Mouse (Mus musculus) embryonic facial prominence, embryonic 12.5 days (tissue): ENCODE measurements around the gene Foxm1. TPM values are rescaled to one million over a fixed set of nuclear protein-coding genes. Genes with fewer than 3 reads are reported as not detected.
"Not testable (repeated sequence)": the region's sequence is repeated elsewhere in the genome, so short reads cannot be mapped to it uniquely, and the experiment has no call there.

Experiments used
- ATAC-seq: fragments of 200-750 bp; cut with Nextera tagmentation; 2 replicates; pipeline ENCODE4 v1.8.0; 2017; ENCODE audit not compliant: insufficient number of reproducible peaks, insufficient read depth, low FRiP score, low TSS enrichment
- H3K27ac ChIP-seq: fragments of 300-500 bp; sonication (generic); 2 replicates; pipeline ENCODE4 v1.5.1; 2016; ENCODE audit warnings: mild to moderate bottlenecking
- H3K27me3 ChIP-seq: fragments of 300-500 bp; sonication (generic); 2 replicates; pipeline ENCODE4 v1.6.1; 2016; ENCODE audit warnings: mild to moderate bottlenecking, moderate library complexity
- H3K36me3 ChIP-seq: fragments of 300-500 bp; sonication (generic); 2 replicates; pipeline ENCODE4 v1.6.1; 2016; ENCODE audit warnings: mild to moderate bottlenecking
- H3K4me1 ChIP-seq: fragments of 300-500 bp; sonication (generic); 2 replicates; pipeline ENCODE4 v1.6.1; 2016
- H3K4me2 ChIP-seq: fragments of 300-500 bp; sonication (generic); replicated peaks from 2 replicates; pipeline ENCODE4 v1.6.1; 2016; ENCODE audit warnings: mild to moderate bottlenecking, moderate library complexity
- H3K4me3 ChIP-seq: fragments of 300-500 bp; sonication (generic); 2 replicates; pipeline ENCODE4 v1.5.1; 2016; ENCODE audit warnings: mild to moderate bottlenecking
- H3K9ac ChIP-seq: fragments of 300-500 bp; sonication (generic); 2 replicates; pipeline ENCODE4 v1.6.1; 2016; ENCODE audit warnings: mild to moderate bottlenecking, moderate library complexity
- H3K9me3 ChIP-seq: fragments of 300-500 bp; sonication (generic); 2 replicates; pipeline ENCODE4 v1.6.1; 2016; ENCODE audit warnings: mild to moderate bottlenecking, moderate library complexity
- WGBS: fragments of 180-500 bp; shearing (Covaris S2); methylation state at CpG from one replicate; pipeline ENCODE4 v1.1.7; 2016; 5-methylcytosine and 5-hydroxymethylcytosine counted together
- polyA plus RNA-seq: library from polyadenylated mRNA; unstranded; fragments of >200 nt; fragmentation: Nextera tagmentation; extraction: Ambion mirVana; gene quantifications from 2 replicates; pipeline ENCODE4 v1.2.1, GENCODE M21; 2016

Foxm1 gene
- polyA plus RNA-seq, 1 experiment from 2014 or later: 45.1 TPM

GRCm38 (mm10) chr6:128379636-128380035 lies 16.9 kb downstream of the Foxm1 start:
- no peak overlapping the region for H3K9ac ChIP-seq
- no peak overlapping the region for H3K4me3 ChIP-seq
- peaks cover 17% of the 10 kb centered on the region for H3K36me3 ChIP-seq
- no peaks in the 10 kb centered on the region for H3K9me3 ChIP-seq
- no peak overlapping the region for H3K27ac ChIP-seq
- 86% methylated on average over 16 of the region's 16 CpGs for WGBS
- ATAC-seq: no peak
- 0 out of 2 replicates have a peak, but pooled peaks cover 5% of the 10 kb centered on the region for H3K4me1 ChIP-seq
- H3K4me2 ChIP-seq: no peak overlapping the region
- H3K27me3 ChIP-seq: no peaks in the 10 kb centered on the region

- H3K36me3 ChIP-seq: peaks cover 11% of the 10 kb centered on the region
- H3K4me2 ChIP-seq, H3K4me3 ChIP-seq, H3K27me3 ChIP-seq, H3K27ac ChIP-seq, H3K9ac ChIP-seq, ATAC-seq, H3K4me1 ChIP-seq, H3K9me3 ChIP-seq: not testable (repeated sequence)
- 69% methylated on average over 1 of the region's 1 CpGs for WGBS
These were observed 17.9 kb downstream of the Foxm1 start for GRCm38 (mm10) chr6:128380594-128381167.

- no peaks in the 10 kb centered on the region for H3K4me1 ChIP-seq
- H3K36me3 ChIP-seq: peaks cover 8% of the 10 kb centered on the region
- H3K9ac ChIP-seq: no peak overlapping the region
- no peak overlapping the region for H3K27ac ChIP-seq
- no peak overlapping the region for H3K4me2 ChIP-seq
- H3K4me3 ChIP-seq: no peak overlapping the region
- no peaks in the 10 kb centered on the region for H3K27me3 ChIP-seq
- WGBS: 79% methylated on average over 3 of the region's 3 CpGs
- no peaks in the 10 kb centered on the region for H3K9me3 ChIP-seq
- no peak for ATAC-seq
These were observed 18.5 kb downstream of the Foxm1 start for GRCm38 (mm10) chr6:128381254-128381653.

- no peak overlapping the region for H3K27ac ChIP-seq
- no peak for ATAC-seq
- H3K9ac ChIP-seq: no peak overlapping the region
- H3K9me3 ChIP-seq: no peaks in the 10 kb centered on the region
- no peak overlapping the region for H3K4me3 ChIP-seq
- H3K36me3 ChIP-seq: no peaks in the 10 kb centered on the region
- no peaks in the 10 kb centered on the region for H3K4me1 ChIP-seq
- no peaks in the 10 kb centered on the region for H3K27me3 ChIP-seq
- no peak overlapping the region for H3K4me2 ChIP-seq
- WGBS: 60% methylated on average over 7 of the region's 7 CpGs
These were observed 21.0 kb downstream of the Foxm1 start for GRCm38 (mm10) chr6:128383752-128384151.

- Histone ChIP-seq H3K27ac (no peak overlapping the region), H3K9ac (no peak overlapping the region), H3K4me2 (no peak overlapping the region), H3K9me3 (no peaks in the 10 kb centered on the region), H3K36me3 (no peaks in the 10 kb centered on the region), H3K4me3 (no peak overlapping the region), H3K4me1 (no peaks in the 10 kb centered on the region), H3K27me3 (no peaks in the 10 kb centered on the region)
- WGBS: 77% methylated on average over 1 of the region's 1 CpGs
- ATAC-seq: no peak
These were observed 22.3 kb downstream of the Foxm1 start for GRCm38 (mm10) chr6:128385026-128385425.

GRCm38 (mm10) chr6:128389185-128389584 lies 26.4 kb downstream of the Foxm1 start:
- no peak overlapping the region for H3K27ac ChIP-seq
- no peaks in the 10 kb centered on the region for H3K27me3 ChIP-seq
- H3K9me3 ChIP-seq: no peaks in the 10 kb centered on the region
- H3K4me3 ChIP-seq: no peak overlapping the region
- H3K9ac ChIP-seq: no peak overlapping the region
- H3K4me2 ChIP-seq: no peak overlapping the region
- ATAC-seq: no peak
- H3K36me3 ChIP-seq: no peaks in the 10 kb centered on the region
- 74% methylated on average over 1 of the region's 1 CpGs for WGBS
- H3K4me1 ChIP-seq: no peaks in the 10 kb centered on the region

GRCm38 (mm10) chr6:128390683-128391082 lies 27.9 kb downstream of the Foxm1 start:
- H3K4me2 ChIP-seq: no peak overlapping the region
- no peaks in the 10 kb centered on the region for H3K36me3 ChIP-seq
- no peak overlapping the region for H3K4me3 ChIP-seq
- H3K9ac ChIP-seq: no peak overlapping the region
- H3K27ac ChIP-seq: no peak overlapping the region
- H3K27me3 ChIP-seq: no peaks in the 10 kb centered on the region
- H3K4me1 ChIP-seq: no peaks in the 10 kb centered on the region
- 55% methylated on average over 1 of the region's 1 CpGs for WGBS
- ATAC-seq: no peak
- H3K9me3 ChIP-seq: no peaks in the 10 kb centered on the region

- no peak overlapping the region for H3K4me2 ChIP-seq
- no peaks in the 10 kb centered on the region for H3K27me3 ChIP-seq
- no peak overlapping the region for H3K27ac ChIP-seq
- H3K4me3 ChIP-seq: no peak overlapping the region
- no peaks in the 10 kb centered on the region for H3K36me3 ChIP-seq
- 0 out of 2 replicates have a peak, but pooled peaks cover 4% of the 10 kb centered on the region for H3K4me1 ChIP-seq
- no peak overlapping the region for H3K9ac ChIP-seq
- no peak for ATAC-seq
- H3K9me3 ChIP-seq: no peaks in the 10 kb centered on the region
- 74% methylated on average over 7 of the region's 7 CpGs for WGBS
These were observed 35.0 kb downstream of the Foxm1 start for GRCm38 (mm10) chr6:128397574-128398261.

- H3K27ac ChIP-seq: peak within 1 kb of the TSS; percentile 23; the same call in 1 of the 2 replicates
- no peaks in the 10 kb centered on the region for H3K27me3 ChIP-seq
These were observed 36.2 kb downstream of the Foxm1 start, which contains the start of gene Nrip2 for GRCm38 (mm10) chr6:128398996-128399395. Gene Nrip2 (plus strand): TSS chr6:128399296.

GRCm38 (mm10) chr6:128399421-128400185 lies 36.8 kb downstream of the Foxm1 start:
- Histone ChIP-seq H3K36me3 (no peaks in the 10 kb centered on the region), H3K9ac (peak overlapping the region; percentile 16; the same call in 1 of the 2 replicates), H3K4me3 (no peak overlapping the region), H3K27me3 (no peaks in the 10 kb centered on the region), H3K27ac (peak overlapping the region; percentile 23; the same call in 1 of the 2 replicates), H3K4me1 (0 out of 2 replicates have a peak, but pooled peaks cover 4% of the 10 kb centered on the region), H3K9me3 (no peaks in the 10 kb centered on the region), H3K4me2 (peak overlapping the region; percentile 33)
- ATAC-seq: peak; percentile 80
- WGBS: 34% methylated on average over 16 of the region's 21 CpGs

More at GRCm38 (mm10) chr6:128398996-128399395, 36.2 kb downstream of the Foxm1 start, which contains the start of gene Nrip2:
- Histone ChIP-seq H3K4me3 (no peak within 1 kb of the TSS), H3K36me3 (no peaks in the 10 kb centered on the region), H3K9ac (peak within 1 kb of the TSS; percentile 16; the same call in 1 of the 2 replicates), H3K4me2 (peak within 1 kb of the TSS; percentile 33), H3K9me3 (no peaks in the 10 kb centered on the region), H3K4me1 (0 out of 2 replicates have a peak, but pooled peaks cover 4% of the 10 kb centered on the region)
- WGBS: 70% methylated on average over 3 of the region's 3 CpGs
- no peak for ATAC-seq

- no peaks in the 10 kb centered on the region for H3K9me3 ChIP-seq
- H3K27ac ChIP-seq: no peak overlapping the region
- WGBS: 56% methylated on average over 5 of the region's 5 CpGs
- H3K9ac ChIP-seq: no peak overlapping the region
- no peaks in the 10 kb centered on the region for H3K27me3 ChIP-seq
- no peak overlapping the region for H3K4me3 ChIP-seq
- no peaks in the 10 kb centered on the region for H3K4me1 ChIP-seq
- H3K36me3 ChIP-seq: peaks cover 24% of the 10 kb centered on the region
- ATAC-seq: no peak
- H3K4me2 ChIP-seq: no peak overlapping the region
These were observed 41.9 kb downstream of the Foxm1 start for GRCm38 (mm10) chr6:128404708-128405107.
